Mouse (Mus musculus) hindbrain, embryonic 15.5 days (tissue): Measurements from ENCODE around the gene Ube2c. TPM values are rescaled to one million over a fixed set of nuclear protein-coding genes. Genes with fewer than 3 reads are reported as not detected.
A peak's percentile ranks its signal among the peaks of the same experiment; 100 is the strongest.

Source experiments
- ATAC-seq: fragments of 200-750 bp; cut with Nextera tagmentation; 2 replicates; pipeline ENCODE4 v1.8.0; 2017; ENCODE audit warnings: low read depth, moderate number of reproducible peaks, moderate TSS enrichment; ENCODE audit not compliant: low FRiP score
- H3K27ac ChIP-seq: fragments of 300-500 bp; sonication (generic); replicated peaks from 2 replicates; pipeline ENCODE4 v1.5.1; 2015; ENCODE audit warnings: mild to moderate bottlenecking, inconsistent platforms
- H3K27me3 ChIP-seq: fragments of 300-500 bp; sonication (generic); 2 replicates; pipeline ENCODE4 v1.6.1; 2015; ENCODE audit warnings: control low read depth, inconsistent platforms
- H3K36me3 ChIP-seq: fragments of 300-500 bp; sonication (generic); 2 replicates; pipeline ENCODE4 v1.6.1; 2015; ENCODE audit warnings: control low read depth, inconsistent platforms
- H3K4me1 ChIP-seq: fragments of 300-500 bp; sonication (generic); replicated peaks from 2 replicates; pipeline ENCODE4 v1.6.1; 2015; ENCODE audit warnings: control low read depth, inconsistent platforms
- H3K4me2 ChIP-seq: fragments of 300-500 bp; sonication (generic); 2 replicates; pipeline ENCODE4 v1.6.1; 2015; ENCODE audit warnings: moderate library complexity, mild to moderate bottlenecking, inconsistent platforms
- H3K4me3 ChIP-seq: fragments of 300-500 bp; sonication (generic); 2 replicates; pipeline ENCODE4 v1.5.1; 2015; ENCODE audit warnings: mild to moderate bottlenecking, inconsistent platforms
- H3K9ac ChIP-seq: fragments of 300-500 bp; sonication (generic); 2 replicates; pipeline ENCODE4 v1.6.1; 2015; ENCODE audit warnings: inconsistent platforms
- H3K9me3 ChIP-seq: fragments of 300-500 bp; sonication (generic); 2 replicates; pipeline ENCODE4 v1.6.1; 2016; ENCODE audit warnings: control low read depth, inconsistent platforms
- WGBS: fragments of 180-500 bp; shearing (Covaris S2); methylation state at CpG from one replicate; pipeline ENCODE4 v1.1.7; 2015; 5-methylcytosine and 5-hydroxymethylcytosine counted together
- polyA plus RNA-seq: library from polyadenylated mRNA; unstranded; fragments of >200 nt; fragmentation: Nextera tagmentation; extraction: Ambion mirVana; gene quantifications from 2 replicates; pipeline ENCODE4 v1.2.1, GENCODE M21; 2015

The Ube2c gene
- polyA plus RNA-seq, 1 experiment from 2014 or later, result 78.0 TPM

- Histone ChIP-seq H3K36me3 (peaks cover 4% of the 10 kb centered on the region; the same call in 1 of the 2 replicates), H3K27ac (no peak overlapping the region), H3K9ac (no peak overlapping the region), H3K4me2 (no peak overlapping the region), H3K9me3 (no peaks in the 10 kb centered on the region), H3K27me3 (no peaks in the 10 kb centered on the region), H3K4me3 (no peak overlapping the region), H3K4me1 (no peaks in the 10 kb centered on the region)
- ATAC-seq, result no peak
- 94% methylated on average over 5 of the region's 5 CpGs for WGBS
Observed at GRCm38 (mm10) chr2:164815348-164815747, 45.6 kb downstream of the Ube2c start.

- ATAC-seq, result no peak
- peaks cover 9% of the 10 kb centered on the region; the same call in 1 of the 2 replicates for H3K36me3 ChIP-seq
- H3K4me1 ChIP-seq, result no peaks in the 10 kb centered on the region
- no peaks in the 10 kb centered on the region for H3K9me3 ChIP-seq
- H3K27ac ChIP-seq, result no peak overlapping the region
- H3K4me3 ChIP-seq, result no peak overlapping the region
- no peak overlapping the region for H3K4me2 ChIP-seq
- no peak overlapping the region for H3K9ac ChIP-seq
- H3K27me3 ChIP-seq, result no peaks in the 10 kb centered on the region
- 91% methylated on average over 8 of the region's 8 CpGs for WGBS
Observed at GRCm38 (mm10) chr2:164815821-164816220, 46.1 kb downstream of the Ube2c start.

DNA sequence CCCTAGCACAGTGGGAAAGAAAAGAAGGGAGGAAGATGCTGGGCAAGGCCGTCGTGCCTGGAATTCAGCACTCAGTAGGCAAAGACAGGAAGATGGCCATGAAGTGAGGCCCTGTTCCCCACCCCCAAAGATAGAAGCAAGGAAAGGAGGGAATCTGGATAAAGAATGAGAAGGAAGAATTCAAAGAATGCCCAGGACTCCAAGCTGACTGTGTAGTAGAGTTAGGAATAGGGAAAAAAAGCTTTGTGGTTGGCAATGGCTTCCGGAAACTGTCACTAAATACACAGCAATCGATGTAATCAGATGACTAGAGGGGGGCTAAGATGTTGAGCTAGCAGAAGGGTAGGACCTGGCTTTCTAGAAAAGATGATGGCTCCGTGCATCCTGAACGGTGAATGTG is 47.5 kb downstream of the Ube2c start:
- H3K4me3 ChIP-seq, result no peak overlapping the region
- no peak overlapping the region for H3K9ac ChIP-seq
- H3K36me3 ChIP-seq, result peaks cover 14% of the 10 kb centered on the region; the same call in 1 of the 2 replicates
- H3K4me1 ChIP-seq, result peaks cover 5% of the 10 kb centered on the region
- no peak overlapping the region for H3K27ac ChIP-seq
- H3K4me2 ChIP-seq, result no peak overlapping the region
- no peak for ATAC-seq
- 90% methylated on average over 6 of the region's 6 CpGs for WGBS
- H3K27me3 ChIP-seq, result no peaks in the 10 kb centered on the region
- no peaks in the 10 kb centered on the region for H3K9me3 ChIP-seq

DNA sequence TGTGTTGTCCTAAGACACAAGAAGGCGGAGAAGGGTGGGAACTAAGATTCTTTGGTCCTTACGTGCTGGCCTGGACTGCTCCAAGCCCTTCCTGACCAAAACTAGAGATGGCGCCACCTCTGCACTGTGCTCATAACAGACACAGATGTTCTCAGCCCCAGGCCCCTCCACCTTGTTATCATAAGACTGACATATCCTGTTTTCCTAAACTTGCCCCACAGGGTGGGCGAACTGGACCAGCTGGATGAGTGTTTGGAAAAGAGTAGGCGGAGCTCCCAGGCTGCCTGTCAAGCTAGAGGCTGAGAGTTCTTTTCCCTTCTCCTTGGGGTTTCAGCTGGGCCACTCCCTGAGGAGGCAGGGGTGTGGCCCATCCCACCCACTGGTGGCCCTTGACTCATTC is 48.0 kb downstream of the Ube2c start:
- 72% methylated on average over 5 of the region's 5 CpGs for WGBS
- H3K27ac ChIP-seq, result no peak overlapping the region
- ATAC-seq, result no peak
- H3K9ac ChIP-seq, result no peak overlapping the region
- H3K9me3 ChIP-seq, result no peaks in the 10 kb centered on the region
- H3K4me3 ChIP-seq, result no peak overlapping the region
- no peak overlapping the region for H3K4me2 ChIP-seq
- H3K36me3 ChIP-seq, result peaks cover 14% of the 10 kb centered on the region; the same call in 1 of the 2 replicates
- no peaks in the 10 kb centered on the region for H3K27me3 ChIP-seq
- H3K4me1 ChIP-seq, result peaks cover 9% of the 10 kb centered on the region

- peaks cover 21% of the 10 kb centered on the region for H3K36me3 ChIP-seq
- H3K27ac ChIP-seq, result no peak overlapping the region
- H3K27me3 ChIP-seq, result no peaks in the 10 kb centered on the region
- 81% methylated on average over 6 of the region's 6 CpGs for WGBS
- no peak overlapping the region for H3K9ac ChIP-seq
- H3K9me3 ChIP-seq, result no peaks in the 10 kb centered on the region
- no peak overlapping the region for H3K4me3 ChIP-seq
- ATAC-seq, result no peak
- no peak overlapping the region for H3K4me2 ChIP-seq
- peaks cover 24% of the 10 kb centered on the region for H3K4me1 ChIP-seq
Observed at GRCm38 (mm10) chr2:164821060-164821459, 51.4 kb downstream of the Ube2c start.

GRCm38 (mm10) chr2:164822636-164823165 is 53.0 kb downstream of the Ube2c start, which contains the start of gene Zswim1:
Gene Zswim1 (plus strand): TSS chr2:164822686.
- WGBS, result under 1% methylated on average over 32 of the region's 32 CpGs
- H3K4me2 ChIP-seq, result peak within 1 kb of the TSS; percentile 60
- H3K4me3 ChIP-seq, result peak within 1 kb of the TSS; percentile 64
- H3K27me3 ChIP-seq, result no peaks in the 10 kb centered on the region
- H3K9ac ChIP-seq, result peak within 1 kb of the TSS; percentile 82
- H3K9me3 ChIP-seq, result no peaks in the 10 kb centered on the region
- peak within 1 kb of the TSS; percentile 92 for H3K27ac ChIP-seq
- peaks cover 27% of the 10 kb centered on the region for H3K36me3 ChIP-seq
- peaks cover 28% of the 10 kb centered on the region for H3K4me1 ChIP-seq
- peak; percentile 98 for ATAC-seq

DNA sequence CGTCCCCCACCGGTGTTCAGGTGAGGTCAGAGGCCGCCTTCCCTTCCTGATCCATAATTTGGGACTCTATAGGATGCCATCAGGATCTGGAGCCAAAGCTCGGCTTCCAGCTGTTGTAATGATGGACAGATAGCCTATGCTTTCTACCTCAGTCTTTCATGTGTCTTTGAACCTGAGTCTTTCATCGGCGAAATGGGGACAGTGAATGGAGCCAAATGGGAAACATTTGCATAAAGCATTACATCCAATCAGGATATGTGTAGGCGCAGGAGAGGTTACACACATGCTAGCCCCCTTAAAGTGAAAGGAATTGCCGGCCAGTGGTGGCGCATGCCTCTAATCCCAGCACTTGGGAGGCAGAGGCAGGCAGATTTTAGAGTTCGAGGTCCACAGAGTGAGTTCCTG is 53.5 kb downstream of the Ube2c start:
- no peaks in the 10 kb centered on the region for H3K9me3 ChIP-seq
- peak overlapping the region; percentile 82 for H3K9ac ChIP-seq
- peak; percentile 60 for ATAC-seq
- H3K4me2 ChIP-seq, result peak overlapping the region; percentile 60
- peaks cover 32% of the 10 kb centered on the region for H3K36me3 ChIP-seq
- H3K27me3 ChIP-seq, result no peaks in the 10 kb centered on the region
- H3K27ac ChIP-seq, result peak overlapping the region; percentile 92
- peak overlapping the region; percentile 64 for H3K4me3 ChIP-seq
- peaks cover 28% of the 10 kb centered on the region for H3K4me1 ChIP-seq
- WGBS, result 1% methylated on average over 10 of the region's 10 CpGs

DNA sequence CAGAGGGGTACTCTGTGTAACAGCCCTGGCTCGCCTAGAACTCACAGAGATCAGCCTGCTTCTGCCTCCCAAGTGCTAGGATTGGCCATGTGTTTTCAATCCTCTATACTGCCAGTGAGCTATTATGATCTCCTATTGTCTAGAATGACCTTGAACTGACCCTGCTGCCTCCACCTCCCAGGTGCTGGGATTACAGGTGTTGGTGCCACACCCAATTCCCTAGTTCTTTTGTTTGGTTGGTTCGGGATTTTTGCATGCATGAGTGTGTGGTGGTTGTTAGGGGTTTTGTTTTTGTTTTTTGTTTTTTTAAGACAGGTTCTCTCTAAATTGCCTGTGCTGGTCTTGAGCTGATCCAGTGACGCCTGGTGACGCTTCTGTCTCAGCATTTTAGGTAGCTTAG is 54.3 kb downstream of the Ube2c start:
- H3K27ac ChIP-seq, result no peak overlapping the region
- H3K4me1 ChIP-seq, result peaks cover 28% of the 10 kb centered on the region
- no peak overlapping the region for H3K9ac ChIP-seq
- peak overlapping the region; percentile 60 for H3K4me2 ChIP-seq
- H3K27me3 ChIP-seq, result no peaks in the 10 kb centered on the region
- peak overlapping the region; percentile 64; the same call in 1 of the 2 replicates for H3K4me3 ChIP-seq
- no peaks in the 10 kb centered on the region for H3K9me3 ChIP-seq
- 96% methylated on average over 4 of the region's 4 CpGs for WGBS
- H3K36me3 ChIP-seq, result peaks cover 36% of the 10 kb centered on the region
- ATAC-seq, result no peak

DNA sequence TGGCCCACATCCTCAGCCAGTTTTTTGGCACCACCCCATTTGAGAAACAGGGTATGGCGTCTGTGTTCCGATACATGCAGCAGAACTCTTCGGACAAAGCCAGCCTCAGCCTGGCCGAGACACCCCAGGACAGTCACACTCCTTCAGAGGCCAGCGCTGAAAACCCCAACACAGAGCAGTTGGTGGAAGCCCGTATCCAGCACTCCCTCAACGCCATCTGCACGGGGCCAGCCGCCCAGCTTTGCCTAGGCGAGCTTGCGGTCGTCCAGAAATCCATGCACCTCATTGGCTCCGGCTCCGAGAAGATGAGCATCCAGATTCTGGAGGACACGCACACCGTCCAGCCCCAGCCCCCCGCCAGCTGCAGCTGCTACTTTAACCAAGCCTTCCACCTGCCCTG is 55.8 kb downstream of the Ube2c start:
- WGBS, result 97% methylated on average over 17 of the region's 17 CpGs
- peaks cover 28% of the 10 kb centered on the region for H3K4me1 ChIP-seq
- H3K9me3 ChIP-seq, result no peaks in the 10 kb centered on the region
- H3K4me3 ChIP-seq, result no peak overlapping the region
- ATAC-seq, result no peak
- no peak overlapping the region for H3K4me2 ChIP-seq
- H3K36me3 ChIP-seq, result peaks cover 34% of the 10 kb centered on the region
- H3K9ac ChIP-seq, result no peak overlapping the region
- no peaks in the 10 kb centered on the region for H3K27me3 ChIP-seq
- no peak overlapping the region for H3K27ac ChIP-seq

GRCm38 (mm10) chr2:164827146-164827850 is 57.6 kb downstream of the Ube2c start:
- no peaks in the 10 kb centered on the region for H3K9me3 ChIP-seq
- 89% methylated on average over 15 of the region's 16 CpGs for WGBS
- ATAC-seq, result no peak

More at GRCm38 (mm10) chr2:164827146-164827850, 57.6 kb downstream of the Ube2c start:
- H3K4me3 ChIP-seq, result no peak overlapping the region
- H3K36me3 ChIP-seq, result peaks cover 26% of the 10 kb centered on the region
- H3K4me1 ChIP-seq, result peaks cover 24% of the 10 kb centered on the region
- no peak overlapping the region for H3K27ac ChIP-seq
- no peaks in the 10 kb centered on the region for H3K27me3 ChIP-seq
- no peak overlapping the region for H3K9ac ChIP-seq
- H3K4me2 ChIP-seq, result no peak overlapping the region
